Mouse (Mus musculus): ENCODE measurements at regions not wholly inside any gene's neighbourhood (a gene's known extent, or its start where the extent isn't known, plus 50 kb on each side); places are given as distances from the start of the nearest gene placed in this dataset.
"Not testable (repeated sequence)": the region's sequence is repeated elsewhere in the genome, so short reads cannot be mapped to it uniquely, and the experiment has no call there.

DNA sequence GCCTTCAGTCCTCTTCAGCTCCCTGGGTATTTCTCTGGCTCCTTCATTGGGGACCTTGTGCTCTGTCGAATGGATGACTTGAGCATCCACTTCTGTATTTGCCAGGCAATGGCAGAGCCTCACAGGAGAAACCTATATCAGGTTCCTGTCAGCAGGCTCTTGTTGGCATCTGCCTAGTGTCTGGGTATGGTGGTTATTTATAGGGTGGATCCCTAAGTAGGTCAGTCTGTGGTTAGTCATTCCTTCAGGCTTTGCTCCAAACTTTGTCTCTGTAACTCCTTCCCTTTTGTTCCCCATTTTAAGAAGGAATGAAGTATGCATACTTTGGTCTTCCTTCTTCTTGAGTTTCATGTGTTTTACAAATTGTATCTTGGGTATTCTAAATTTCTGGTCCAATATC is 522.4 kb upstream of the St8sia4 start:
- ATAC-seq (replicated peaks; ENCODE audit: poor library complexity) = not testable (repeated sequence)

DNA sequence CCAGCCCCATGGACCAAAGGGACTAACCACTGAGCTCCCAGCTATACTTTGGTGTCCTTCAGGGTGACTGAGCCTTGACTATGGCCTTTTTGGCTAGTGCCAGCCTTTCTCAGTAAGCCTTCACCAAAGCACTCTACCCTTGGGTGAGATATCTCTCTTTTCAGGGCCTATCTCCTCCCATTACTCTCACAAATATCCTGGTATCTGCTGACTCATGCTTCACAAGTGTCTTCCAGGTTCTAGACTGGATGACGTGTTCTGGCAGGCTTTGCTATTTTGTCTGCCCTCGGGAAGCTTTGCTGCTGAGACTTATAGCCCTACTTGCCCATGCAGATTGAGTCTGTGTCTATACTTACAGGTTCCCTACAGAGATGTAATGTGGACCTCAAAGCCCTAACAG is 499.4 kb upstream of the St8sia4 start:
- no peak for ATAC-seq (replicated peaks; ENCODE audit: poor library complexity)

DNA sequence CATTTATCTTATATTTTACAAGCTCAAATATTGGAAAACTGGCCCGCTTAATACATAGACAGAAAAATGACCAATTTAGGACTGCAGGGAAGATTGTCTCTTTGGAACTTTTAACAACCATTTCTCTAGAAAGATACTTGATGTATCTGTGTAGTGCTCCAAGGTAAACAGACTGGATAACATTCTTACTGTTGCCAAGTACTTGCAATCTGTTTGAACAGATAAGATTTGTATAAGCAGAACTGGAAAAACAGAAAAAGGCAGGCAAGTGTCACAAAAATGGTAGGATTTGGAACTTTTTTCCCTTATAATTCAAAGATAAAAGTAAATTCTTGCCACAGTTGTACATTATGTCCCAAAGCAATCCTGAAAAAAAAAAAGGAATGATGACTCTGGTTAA is 488.1 kb upstream of the St8sia4 start:
- no peak for ATAC-seq (replicated peaks; ENCODE audit: poor library complexity)

DNA sequence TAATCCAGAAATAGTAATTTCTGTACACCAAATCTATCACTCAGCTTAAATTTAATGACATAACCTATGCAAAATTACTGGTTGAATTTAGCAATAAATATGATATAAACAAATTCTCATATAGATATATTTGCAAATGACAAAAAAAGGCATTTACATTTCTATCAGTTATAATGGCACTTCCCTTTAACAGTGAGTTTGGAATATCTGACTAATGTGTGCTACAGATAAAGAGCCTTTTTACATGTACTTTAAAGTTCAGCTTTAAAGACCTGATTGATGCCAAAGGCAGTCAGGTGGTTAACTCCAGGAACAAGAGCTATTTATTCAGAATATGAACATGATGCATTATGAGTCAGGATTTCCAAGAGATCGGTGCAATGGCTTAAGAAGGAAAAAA is 461.2 kb upstream of the St8sia4 start:
- ATAC-seq (replicated peaks; ENCODE audit: poor library complexity) = no peak

DNA sequence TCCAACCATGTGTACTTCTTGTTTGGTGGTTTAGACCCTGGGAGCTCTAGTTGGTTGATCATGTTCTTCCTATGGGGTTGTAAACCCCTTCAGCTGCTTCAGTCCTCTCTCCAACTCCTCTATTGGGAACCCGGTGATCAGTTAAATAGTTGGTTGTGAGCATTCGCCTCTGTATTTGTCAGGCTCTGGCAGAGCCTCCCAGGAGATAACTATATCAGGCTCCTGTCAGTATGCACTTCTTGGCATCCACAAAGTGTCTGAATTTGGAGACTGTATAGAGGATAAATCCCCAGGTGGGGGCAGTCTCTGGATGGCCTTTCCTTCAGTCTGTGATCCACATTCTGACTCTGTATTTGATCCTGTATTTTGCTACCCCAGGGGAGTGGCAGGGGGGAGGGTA is 440.6 kb upstream of the St8sia4 start:
- no peak for ATAC-seq (replicated peaks; ENCODE audit: poor library complexity)

DNA sequence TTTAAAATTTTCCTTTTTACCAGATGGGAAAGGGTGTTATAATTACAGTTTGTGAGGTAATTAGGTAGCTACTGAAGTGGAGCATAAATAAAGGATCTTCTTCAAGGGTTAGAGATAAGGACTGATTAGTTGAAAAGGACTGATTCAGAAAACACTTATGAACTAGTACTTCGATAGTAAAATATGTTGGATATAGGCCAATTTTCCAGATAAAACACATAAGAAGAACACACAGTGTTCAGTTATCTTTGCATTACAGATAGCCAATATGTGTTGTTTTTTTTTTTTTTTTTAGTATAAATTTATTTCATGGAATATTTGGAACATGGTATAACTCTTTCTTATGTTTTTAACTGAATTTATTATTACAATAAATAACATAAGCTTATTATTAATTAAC is 438.0 kb upstream of the St8sia4 start:
- no peak for ATAC-seq (replicated peaks; ENCODE audit: poor library complexity)

DNA sequence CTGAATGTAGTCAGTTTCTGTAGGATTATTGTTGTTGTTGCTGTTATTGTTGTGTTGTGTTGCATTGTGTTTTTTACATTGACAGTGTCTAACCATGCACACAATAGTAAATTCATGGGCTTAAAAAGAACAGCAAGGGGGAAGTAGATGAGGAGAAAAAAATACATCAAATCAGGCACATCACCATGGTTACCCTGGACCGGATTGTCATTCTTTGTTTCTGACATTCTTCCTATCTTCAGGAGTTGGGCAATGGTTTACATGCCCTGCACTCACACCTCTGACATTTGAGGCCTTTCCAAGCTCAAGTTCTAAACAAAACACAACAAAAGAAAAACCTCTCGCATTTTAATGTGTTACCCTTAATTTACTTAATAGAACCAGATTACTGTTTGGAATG is 416.2 kb upstream of the St8sia4 start:
- ATAC-seq (replicated peaks; ENCODE audit: poor library complexity) = no peak

DNA sequence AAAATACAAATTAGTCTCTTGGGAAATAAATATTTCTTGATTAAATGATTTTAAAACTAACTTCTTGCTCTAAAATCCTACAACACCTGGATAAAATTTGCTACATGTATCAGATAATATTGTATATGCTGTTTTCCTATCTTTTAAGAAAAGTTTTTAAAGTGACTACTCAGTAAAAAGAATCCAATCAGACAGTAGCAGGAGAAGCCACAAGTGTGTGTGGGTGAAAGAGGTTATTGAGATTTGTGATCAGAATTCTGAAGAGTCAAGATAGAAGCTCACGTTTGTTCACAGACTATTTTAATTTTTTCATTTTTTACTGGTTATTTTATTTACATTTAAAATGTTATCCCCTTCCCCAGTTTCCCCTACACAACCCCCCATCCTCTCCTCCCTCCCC is 407.3 kb upstream of the St8sia4 start:
- no peak for ATAC-seq (replicated peaks; ENCODE audit: poor library complexity)

DNA sequence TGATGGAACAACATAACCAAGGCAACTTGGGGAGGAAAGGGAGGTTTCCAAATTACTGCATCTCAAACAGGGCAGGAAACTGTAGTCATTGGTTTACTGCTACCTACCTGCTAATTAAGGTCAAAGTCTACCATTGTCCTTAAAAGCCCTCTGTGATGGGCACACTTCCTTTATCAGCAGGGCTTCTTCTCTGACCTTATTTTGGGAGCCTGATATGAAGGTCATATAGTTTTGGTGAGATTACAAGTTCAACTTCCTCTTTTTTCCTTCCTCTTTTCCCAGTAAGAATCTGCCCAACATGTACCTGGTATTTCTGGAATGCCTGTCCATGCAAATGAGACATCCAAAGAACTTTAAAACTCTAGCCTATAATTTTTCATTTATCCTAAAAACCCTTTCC is 394.0 kb upstream of the St8sia4 start:
- 0 out of 2 replicates have a peak, but pooled peaks have one; percentile 29 for ATAC-seq (replicated peaks; ENCODE audit: poor library complexity)

DNA sequence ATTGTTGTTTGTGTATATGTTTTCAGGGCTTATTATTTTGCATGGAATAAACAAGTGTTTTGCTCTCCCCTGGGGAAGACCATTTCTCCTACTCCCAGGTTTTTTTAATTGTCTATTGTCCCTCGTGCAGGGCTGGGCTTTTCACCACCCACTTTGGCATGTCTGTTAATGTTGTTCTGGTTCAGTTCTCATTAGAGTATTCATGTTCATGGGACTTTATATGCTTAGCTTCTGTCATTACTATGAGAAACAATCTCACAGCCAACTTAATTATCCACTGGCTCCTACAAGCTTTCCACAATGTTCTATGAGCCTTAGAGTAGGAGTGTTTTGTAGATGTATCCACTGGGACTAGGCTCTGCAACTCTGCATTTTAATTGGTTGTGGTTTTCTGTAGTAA is 381.9 kb upstream of the St8sia4 start:
- no peak for ATAC-seq (replicated peaks; ENCODE audit: poor library complexity)

DNA sequence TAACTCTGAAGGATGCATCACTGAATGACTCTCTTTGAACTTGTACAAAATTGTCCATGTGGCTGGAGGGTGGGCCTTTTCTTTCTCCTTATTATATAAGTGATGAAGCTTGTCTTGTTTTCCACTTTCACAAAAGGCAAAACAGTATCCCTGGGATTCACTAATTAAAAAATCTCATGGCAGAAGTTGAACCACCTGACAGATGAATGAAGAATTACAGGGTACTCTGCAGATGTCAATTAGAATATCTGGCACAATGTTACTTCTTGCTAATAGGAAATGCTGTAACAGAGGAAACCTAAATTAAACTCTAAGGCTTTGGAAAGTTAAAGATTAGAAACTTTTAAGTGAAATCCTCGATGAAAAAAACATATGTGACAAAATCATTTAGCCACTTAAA is 379.2 kb upstream of the St8sia4 start:
- no peak for ATAC-seq (replicated peaks; ENCODE audit: poor library complexity)

DNA sequence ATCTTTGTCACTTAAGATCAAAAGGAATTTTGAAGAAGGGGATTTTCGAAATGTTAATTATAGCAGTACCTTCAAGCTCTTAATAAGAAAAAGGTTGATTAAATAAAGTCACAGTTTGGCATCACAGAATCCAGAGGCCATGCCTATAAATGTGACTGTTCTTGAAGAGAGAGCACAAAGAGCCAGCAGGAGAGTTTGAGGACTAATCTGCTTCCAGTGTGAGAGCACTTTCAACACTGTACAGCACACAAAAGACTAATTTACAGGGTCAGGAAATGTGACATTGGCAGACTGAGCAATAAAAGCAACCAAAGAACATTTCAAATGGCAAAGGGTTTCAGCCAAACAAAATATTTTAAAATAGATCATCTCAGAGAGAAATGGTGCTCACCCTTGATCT is 352.1 kb upstream of the St8sia4 start:
- no peak for ATAC-seq (replicated peaks; ENCODE audit: poor library complexity)

DNA sequence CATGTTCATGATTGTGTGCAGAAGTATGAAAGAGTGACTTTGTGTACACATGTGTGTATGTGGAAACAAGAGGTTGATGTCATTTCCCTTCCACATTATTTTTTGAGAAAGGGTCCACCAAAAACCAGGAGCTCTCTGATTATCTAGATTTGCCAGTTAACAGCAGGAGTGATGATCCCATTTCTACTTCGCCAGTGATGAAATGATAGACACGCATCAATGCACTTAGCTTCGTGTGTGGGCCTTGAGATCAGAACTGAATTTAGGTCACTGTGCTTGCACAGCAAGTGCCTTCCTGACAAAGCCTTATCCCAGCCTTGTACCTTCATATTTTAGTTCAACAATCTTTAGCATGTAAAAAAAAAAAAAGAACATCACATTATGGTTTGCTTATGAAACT is 342.1 kb upstream of the St8sia4 start:
- ATAC-seq (replicated peaks; ENCODE audit: poor library complexity) = no peak

DNA sequence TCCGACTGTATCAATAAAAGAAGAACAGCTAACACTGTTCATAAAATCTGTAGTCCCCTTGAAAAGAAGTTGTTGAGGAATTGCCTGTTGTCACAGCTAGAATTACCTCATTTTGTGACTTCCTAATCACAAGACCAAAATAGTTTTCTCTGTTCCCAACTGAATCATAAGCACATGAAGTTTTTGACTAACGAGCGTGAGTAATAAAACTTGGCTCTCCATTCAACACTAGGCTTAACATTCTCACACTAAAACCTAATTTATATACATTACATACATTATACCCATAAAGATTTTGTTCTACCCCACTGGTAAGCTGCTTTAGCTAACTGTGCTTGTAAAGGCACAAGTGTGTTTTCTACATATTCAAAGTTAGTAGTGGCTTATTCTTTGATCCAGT is 335.7 kb upstream of the St8sia4 start:
- no peak for ATAC-seq (replicated peaks; ENCODE audit: poor library complexity)

DNA sequence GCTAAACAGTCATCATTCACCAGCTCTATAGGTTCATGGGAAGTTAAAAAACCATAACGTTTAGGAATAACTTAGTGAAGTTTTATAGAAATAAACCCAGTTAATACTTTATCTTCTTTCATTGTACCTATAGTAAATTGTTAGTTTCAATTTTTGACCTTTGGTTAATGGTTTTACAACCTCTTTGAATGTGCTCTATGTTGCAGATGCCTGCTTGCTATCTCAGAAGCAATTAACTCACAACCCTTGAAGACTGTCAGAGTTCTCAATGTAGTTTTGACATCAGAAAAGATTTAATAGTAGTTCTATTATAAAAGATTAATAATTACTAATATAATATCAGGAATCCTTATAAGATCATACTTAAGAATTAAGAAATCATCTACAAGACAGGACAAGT is 294.8 kb upstream of the St8sia4 start:
- no peak for ATAC-seq (replicated peaks; ENCODE audit: poor library complexity)
